Mouse (Mus musculus): ENCODE data around the gene Wwox.
A peak's percentile ranks its signal among the peaks of the same experiment; 100 is the strongest.

Wwox gene

GRCm38 (mm10) chr8:114439334-114440204 is at the start of gene Wwox:
TSS of gene Wwox (plus strand) at chr8:114439655.
- peak; percentile 100 for DNase-seq (ENCODE audit: low spot score)

- peak; percentile 49 for DNase-seq (ENCODE audit: low spot score)
These were observed 48.8 kb upstream of the Wwox start for GRCm38 (mm10) chr8:114390465-114391254.

GRCm38 (mm10) chr8:114398326-114398725 is 41.1 kb upstream of the Wwox start:
- no peak for DNase-seq (ENCODE audit: low spot score)

DNA sequence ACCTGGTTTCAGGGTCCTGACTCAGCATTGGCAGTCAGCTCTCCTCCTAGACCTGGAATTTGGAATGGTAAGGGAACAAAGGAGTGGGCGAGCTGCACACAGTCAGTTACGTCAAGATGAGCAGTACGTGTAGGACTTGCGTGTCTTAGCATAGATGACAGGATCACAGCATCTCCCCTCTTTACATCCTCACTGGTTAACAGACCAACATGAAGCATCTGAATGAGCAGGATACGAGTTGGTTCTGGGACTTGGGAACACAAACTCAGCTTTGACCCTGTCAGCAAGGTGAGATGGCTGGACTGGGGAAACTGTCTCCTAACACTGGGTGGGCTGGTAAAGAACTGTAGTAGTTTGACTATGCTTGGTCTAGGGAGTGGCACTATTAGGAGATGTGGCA is 40.2 kb upstream of the Wwox start:
- DNase-seq (ENCODE audit: low spot score): no peak

DNA sequence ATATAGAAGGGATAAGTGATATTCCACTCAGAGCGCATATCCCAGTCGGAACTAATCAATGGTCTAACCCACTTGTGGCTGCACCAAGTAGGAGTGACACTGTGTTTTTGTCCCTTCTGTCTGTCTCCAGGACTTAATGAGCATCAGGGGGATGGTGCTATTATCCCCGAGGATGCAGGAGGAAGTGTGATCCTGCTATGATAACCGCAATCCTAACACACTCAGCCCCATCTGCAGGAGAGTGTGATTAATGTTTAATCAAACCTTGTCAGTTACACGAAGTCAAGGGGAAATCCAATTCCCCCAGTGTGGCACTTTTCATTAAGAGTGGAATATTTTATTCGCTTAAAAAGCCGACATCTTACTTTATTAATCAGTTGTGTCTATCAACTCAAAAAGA is 37.8 kb upstream of the Wwox start:
- DNase-seq (ENCODE audit: low spot score): peak; percentile 9

- DNase-seq (ENCODE audit: low spot score): no peak
These were observed 28.0 kb upstream of the Wwox start for GRCm38 (mm10) chr8:114411421-114411820.

DNA sequence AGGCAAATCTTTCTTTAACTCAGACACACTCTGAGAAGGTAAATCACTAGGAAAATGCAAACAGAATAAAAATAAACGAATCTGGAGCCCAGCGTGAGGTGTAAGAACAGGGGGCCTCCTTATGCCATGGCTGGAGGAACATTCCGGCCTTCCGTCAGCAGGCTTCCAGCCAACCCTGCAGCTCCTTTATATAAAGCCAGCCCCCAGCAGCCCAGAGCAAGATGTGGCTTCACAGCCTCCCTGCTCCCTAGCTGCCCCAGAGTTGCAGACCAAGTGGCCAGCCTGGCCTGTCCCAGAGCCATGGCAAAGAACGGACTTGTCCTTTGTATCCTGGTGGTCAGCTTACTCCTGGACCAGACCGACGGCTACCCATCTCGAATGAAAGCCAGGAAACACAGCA is 21.7 kb upstream of the Wwox start, which contains the start of gene Clec3a:
Gene Clec3a, plus strand, starts transcription at position 301 of the 400 bp plus-strand sequence.
- DNase-seq (ENCODE audit: low spot score): no peak

DNA sequence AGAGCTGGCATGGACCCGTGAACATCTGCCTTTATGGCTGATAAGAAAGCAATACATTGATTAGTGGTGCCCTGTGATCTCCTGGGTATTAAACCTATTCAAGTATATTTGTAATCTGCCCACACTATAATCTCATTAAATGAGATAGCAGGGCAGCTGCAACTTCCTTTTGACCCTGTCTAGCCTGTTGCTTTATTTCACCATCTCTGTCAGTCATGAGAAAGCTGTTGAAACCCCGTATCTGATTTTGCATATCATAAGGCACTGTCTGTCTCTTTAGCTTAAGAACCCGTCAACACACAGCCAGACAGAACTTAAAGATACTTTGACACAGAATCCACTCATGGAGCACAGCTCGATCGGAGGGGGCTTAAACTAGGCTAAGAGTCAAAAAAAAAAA is 21.0 kb upstream of the Wwox start:
- DNase-seq (ENCODE audit: low spot score): no peak

- DNase-seq (ENCODE audit: low spot score): no peak
These were observed 20.6 kb upstream of the Wwox start for GRCm38 (mm10) chr8:114418904-114419303.

DNA sequence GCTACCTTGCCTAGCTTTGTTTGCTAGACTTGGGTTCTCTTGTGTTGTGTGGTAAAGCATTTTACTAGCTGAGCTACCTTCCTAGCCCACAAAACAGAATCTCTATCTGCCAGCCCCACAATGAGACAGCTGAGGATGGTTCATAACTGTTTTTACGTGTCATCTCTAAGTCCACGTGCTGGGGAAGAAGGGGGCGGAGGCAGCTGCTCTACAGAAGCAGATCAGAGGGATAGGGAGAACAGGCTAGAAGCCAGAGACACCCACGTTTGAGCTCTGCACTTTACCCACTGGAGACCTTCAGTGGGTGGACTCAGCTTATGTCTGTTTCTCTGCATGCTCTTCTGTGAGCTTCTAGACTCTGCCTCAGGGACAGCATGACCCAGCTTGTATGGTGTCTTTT is 17.9 kb upstream of the Wwox start:
- DNase-seq (ENCODE audit: low spot score): no peak

- peak; percentile 80 for DNase-seq (ENCODE audit: low spot score)
These were observed 1.2 kb upstream of the Wwox start for GRCm38 (mm10) chr8:114438236-114438635.

DNA sequence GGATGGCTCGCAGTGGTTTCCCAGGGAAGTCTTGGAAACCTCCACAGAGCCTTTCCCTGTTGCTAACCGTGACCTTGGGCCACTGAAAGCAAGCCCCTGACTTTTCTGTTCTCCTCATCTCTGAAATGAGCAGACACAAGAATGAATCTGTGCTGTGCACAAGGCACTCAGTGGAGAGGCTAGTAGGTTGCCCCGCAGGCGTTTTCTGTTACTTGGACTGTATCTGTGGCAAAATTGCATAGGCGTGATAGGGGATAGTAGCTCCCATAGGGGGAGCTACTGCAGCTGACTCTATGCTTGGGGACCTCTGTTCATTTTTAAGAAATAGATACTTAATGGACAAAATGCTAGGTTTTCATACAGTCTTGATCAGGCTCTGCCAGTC is 742 bp downstream of the Wwox start:
- DNase-seq (ENCODE audit: low spot score): no peak

GRCm38 (mm10) chr8:114441616-114442015 is 2.2 kb downstream of the Wwox start:
- DNase-seq (ENCODE audit: low spot score): peak; percentile 64

DNA sequence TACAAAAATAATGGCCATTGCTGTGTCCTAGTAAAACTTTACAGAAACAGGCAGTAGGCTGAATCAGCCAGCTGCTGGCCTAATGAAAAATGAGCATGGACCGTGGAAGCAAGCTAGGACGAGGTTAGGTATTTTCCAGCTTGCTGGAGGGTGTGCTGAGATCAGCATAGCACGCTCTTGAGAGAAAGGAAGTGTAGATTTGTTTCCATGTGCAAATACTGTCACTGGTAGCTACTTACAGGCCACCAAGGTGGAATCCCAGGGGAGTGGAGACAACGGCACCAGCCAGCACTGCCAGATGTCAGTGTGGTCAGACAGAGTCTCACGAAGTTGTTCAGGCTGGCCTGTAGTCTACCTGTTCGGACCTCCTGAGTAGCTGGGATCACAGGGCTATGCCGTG is 7.4 kb downstream of the Wwox start:
- no peak for DNase-seq (ENCODE audit: low spot score)

GRCm38 (mm10) chr8:114452278-114452677 is 12.8 kb downstream of the Wwox start:
- no peak for DNase-seq (ENCODE audit: low spot score)

GRCm38 (mm10) chr8:114452781-114453221 is 13.3 kb downstream of the Wwox start:
- peak; percentile 96 for DNase-seq (ENCODE audit: low spot score)

DNA sequence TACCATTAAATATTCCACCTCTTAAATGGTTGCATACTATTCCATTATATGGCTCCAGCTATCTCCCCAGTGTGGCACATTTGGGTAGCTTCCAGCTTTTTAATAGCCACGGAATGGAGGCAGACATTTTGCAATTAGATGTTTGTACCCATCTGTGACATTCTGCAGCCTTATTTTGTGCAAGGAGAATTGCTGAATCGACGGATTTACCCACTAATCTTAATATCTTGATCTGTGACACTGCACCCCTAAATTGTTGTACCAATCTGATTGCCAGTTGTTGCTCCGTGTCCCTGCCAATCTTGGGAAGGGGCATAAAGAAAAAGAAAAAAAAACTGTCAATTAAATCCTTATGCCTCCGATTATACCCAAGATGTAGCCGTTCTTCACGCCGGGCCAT is 15.8 kb downstream of the Wwox start:
- DNase-seq (ENCODE audit: low spot score): no peak

GRCm38 (mm10) chr8:114455953-114456352 is 16.5 kb downstream of the Wwox start:
- no peak for DNase-seq (ENCODE audit: low spot score)

DNA sequence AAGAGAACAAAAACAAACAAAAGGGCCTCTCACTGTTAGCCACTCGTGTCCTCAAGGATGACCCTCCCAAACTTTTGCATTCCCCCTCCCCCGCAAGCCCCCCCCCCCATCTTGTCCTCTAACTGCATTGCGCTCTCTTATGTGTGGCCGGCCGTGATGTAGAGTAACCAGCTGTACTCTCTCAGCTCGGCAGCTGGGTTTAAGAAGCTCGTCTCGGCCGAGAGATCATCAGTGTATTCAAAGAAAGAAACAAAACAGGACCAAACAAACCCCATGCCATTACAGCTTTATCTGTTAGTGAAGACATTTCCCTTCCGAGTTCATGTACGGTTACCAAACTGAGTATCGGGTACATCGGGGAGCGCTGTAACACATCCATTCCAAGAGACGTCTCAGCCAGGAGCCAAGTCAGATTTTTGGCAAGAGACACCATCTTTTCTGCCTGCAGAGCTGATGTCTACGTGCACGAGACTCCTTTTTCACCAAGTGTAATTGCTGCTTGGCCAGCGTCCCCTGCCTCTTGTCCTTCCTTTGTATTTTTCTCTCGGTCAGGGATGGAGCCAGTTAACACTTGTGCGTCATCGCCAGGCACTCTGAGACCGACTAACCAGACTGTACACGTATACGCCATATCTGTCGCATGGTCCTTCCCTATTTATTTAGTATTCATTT is 18.8 kb downstream of the Wwox start:
- no peak for DNase-seq (ENCODE audit: low spot score)

GRCm38 (mm10) chr8:114460600-114460999 is 21.1 kb downstream of the Wwox start:
- peak; percentile 61 for DNase-seq (ENCODE audit: low spot score)

DNA sequence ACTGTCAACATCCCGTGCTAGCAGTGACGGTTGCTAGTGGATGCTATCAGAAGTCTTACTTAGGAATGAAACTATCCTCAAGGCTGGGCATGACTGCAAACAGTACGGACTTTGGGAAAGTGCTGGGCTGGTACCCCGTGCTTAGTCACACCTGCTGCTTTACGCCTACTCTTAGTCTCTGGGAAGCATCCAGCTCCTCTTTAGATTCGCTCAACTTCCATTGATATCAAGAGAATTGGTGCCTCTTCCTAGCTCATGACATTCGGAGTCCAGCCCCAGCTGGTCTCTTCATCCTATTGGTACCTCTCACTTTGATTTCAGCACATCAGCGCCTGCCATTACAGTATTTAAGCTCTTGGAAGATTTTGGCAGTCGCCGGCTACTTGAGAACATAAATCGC is 23.1 kb downstream of the Wwox start:
- DNase-seq (ENCODE audit: low spot score): no peak

DNA sequence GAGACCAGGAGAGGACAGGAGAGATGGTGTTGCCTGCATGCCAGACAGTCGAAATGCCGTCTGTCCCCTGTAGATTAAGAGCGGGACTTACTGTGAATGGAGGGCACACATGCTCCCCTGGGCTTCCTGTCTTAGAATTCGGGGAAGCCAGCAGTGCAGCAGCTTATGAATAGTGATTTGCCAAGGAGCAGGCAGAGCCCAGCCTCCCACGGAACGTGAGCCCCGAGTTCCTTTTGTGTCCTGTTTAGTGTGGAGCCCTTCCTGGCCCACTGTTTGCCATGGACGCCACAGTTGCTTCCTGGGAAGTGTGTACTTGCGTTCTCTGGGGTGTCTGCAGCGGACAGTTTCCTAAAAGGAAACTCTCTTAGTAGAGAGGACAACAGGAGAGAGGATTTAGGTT is 23.9 kb downstream of the Wwox start:
- DNase-seq (ENCODE audit: low spot score): no peak

Measured in retina, embryonic 14.5 days (tissue).